Mouse (Mus musculus): ENCODE results near the gene Srebf2. TPM values are rescaled to one million over a fixed set of nuclear protein-coding genes. Genes with fewer than 3 reads are reported as not detected.

Srebf2 gene
- polyA plus RNA-seq, 1 experiment from 2014 or later = 216 TPM

GRCm38 (mm10) chr15:82167201-82168168 lies 20.5 kb downstream of the Srebf2 start:
- ATAC-seq (replicated peaks; ENCODE audit: low FRiP score) (no peak), DNase-seq (ENCODE audit: low spot score) (no peak)
- WGBS = 72% methylated on average over 23 of the region's 23 CpGs
- H3K4me2 ChIP-seq (ENCODE audit: low read depth, low read length, severe bottlenecking) = no peak overlapping the region
- H3K36me3 ChIP-seq (ENCODE audit: control insufficient read depth, insufficient read depth, low read length) = no peaks in the 10 kb centered on the region; the same call in 1 of the 2 replicates
- H3K27ac ChIP-seq (ENCODE audit: low read depth, low read length) = no peak overlapping the region
- no peaks in the 10 kb centered on the region for H3K9me3 ChIP-seq (ENCODE audit: control insufficient read depth, low read length)
- H3K4me3 ChIP-seq (ENCODE audit: low read depth, low read length) = no peak overlapping the region
- peaks cover 10% of the 10 kb centered on the region for H3K4me1 ChIP-seq (replicated peaks; ENCODE audit: control insufficient read depth, insufficient read depth, low read length)
- no peak overlapping the region for H3K9ac ChIP-seq (ENCODE audit: low read length)
- H3K27me3 ChIP-seq (ENCODE audit: control insufficient read depth, insufficient read depth, low read length) = no peaks in the 10 kb centered on the region

- H3K36me3 ChIP-seq (ENCODE audit: control insufficient read depth, insufficient read depth, low read length) = peaks cover 9% of the 10 kb centered on the region; the same call in 1 of the 2 replicates
- H3K9ac ChIP-seq (ENCODE audit: low read length) = no peak overlapping the region
- 78% methylated on average over 5 of the region's 5 CpGs for WGBS
- no peak overlapping the region for H3K4me2 ChIP-seq (ENCODE audit: low read depth, low read length, severe bottlenecking)
- no peak overlapping the region for H3K27ac ChIP-seq (ENCODE audit: low read depth, low read length)
- DNase-seq (ENCODE audit: low spot score) = no peak
- H3K9me3 ChIP-seq (ENCODE audit: control insufficient read depth, low read length) = no peaks in the 10 kb centered on the region
- H3K27me3 ChIP-seq (ENCODE audit: control insufficient read depth, insufficient read depth, low read length) = no peaks in the 10 kb centered on the region
- H3K4me3 ChIP-seq (ENCODE audit: low read depth, low read length) = no peak overlapping the region
- no peak for ATAC-seq (replicated peaks; ENCODE audit: low FRiP score)
- peaks cover 10% of the 10 kb centered on the region for H3K4me1 ChIP-seq (replicated peaks; ENCODE audit: control insufficient read depth, insufficient read depth, low read length)
Observed at GRCm38 (mm10) chr15:82169671-82170070, 22.7 kb downstream of the Srebf2 start.

- Histone ChIP-seq H3K9me3 (ENCODE audit: control insufficient read depth, low read length) (no peaks in the 10 kb centered on the region), H3K4me2 (ENCODE audit: low read depth, low read length, severe bottlenecking) (no peak overlapping the region), H3K36me3 (ENCODE audit: control insufficient read depth, insufficient read depth, low read length) (peaks cover 18% of the 10 kb centered on the region), H3K27me3 (ENCODE audit: control insufficient read depth, insufficient read depth, low read length) (no peaks in the 10 kb centered on the region), H3K4me3 (ENCODE audit: low read depth, low read length) (no peak overlapping the region), H3K27ac (ENCODE audit: low read depth, low read length) (no peak overlapping the region), H3K9ac (ENCODE audit: low read length) (no peak overlapping the region), H3K4me1 (replicated peaks; ENCODE audit: control insufficient read depth, insufficient read depth, low read length) (peaks cover 10% of the 10 kb centered on the region)
- ATAC-seq (replicated peaks; ENCODE audit: low FRiP score) (no peak), DNase-seq (ENCODE audit: low spot score) (no peak)
- WGBS = 89% methylated on average over 36 of the region's 36 CpGs
Observed at GRCm38 (mm10) chr15:82170437-82171377, 23.7 kb downstream of the Srebf2 start.

- no peak overlapping the region for H3K4me2 ChIP-seq (ENCODE audit: low read depth, low read length, severe bottlenecking)
- H3K9me3 ChIP-seq (ENCODE audit: control insufficient read depth, low read length) = no peaks in the 10 kb centered on the region
- ATAC-seq (replicated peaks; ENCODE audit: low FRiP score) = no peak
- DNase-seq (ENCODE audit: low spot score) = no peak
- WGBS = 88% methylated on average over 8 of the region's 8 CpGs
- no peaks in the 10 kb centered on the region for H3K4me1 ChIP-seq (replicated peaks; ENCODE audit: control insufficient read depth, insufficient read depth, low read length)
- H3K4me3 ChIP-seq (ENCODE audit: low read depth, low read length) = no peak overlapping the region
- no peak overlapping the region for H3K27ac ChIP-seq (ENCODE audit: low read depth, low read length)
- no peak overlapping the region for H3K9ac ChIP-seq (ENCODE audit: low read length)
- no peaks in the 10 kb centered on the region for H3K27me3 ChIP-seq (ENCODE audit: control insufficient read depth, insufficient read depth, low read length)
- H3K36me3 ChIP-seq (ENCODE audit: control insufficient read depth, insufficient read depth, low read length) = peaks cover 28% of the 10 kb centered on the region
Observed at GRCm38 (mm10) chr15:82172648-82173047, 25.7 kb downstream of the Srebf2 start.

- H3K36me3 ChIP-seq (ENCODE audit: control insufficient read depth, insufficient read depth, low read length) = peaks cover 44% of the 10 kb centered on the region
- no peak for ATAC-seq (replicated peaks; ENCODE audit: low FRiP score)
Observed at GRCm38 (mm10) chr15:82175091-82175490, 28.1 kb downstream of the Srebf2 start.

GRCm38 (mm10) chr15:82177743-82178290 lies 30.8 kb downstream of the Srebf2 start:
- Histone ChIP-seq H3K9ac (ENCODE audit: low read length) (no peak overlapping the region), H3K9me3 (ENCODE audit: control insufficient read depth, low read length) (peaks cover 8% of the 10 kb centered on the region; the same call in 1 of the 2 replicates), H3K4me1 (replicated peaks; ENCODE audit: control insufficient read depth, insufficient read depth, low read length) (no peaks in the 10 kb centered on the region), H3K36me3 (ENCODE audit: control insufficient read depth, insufficient read depth, low read length) (peaks cover 68% of the 10 kb centered on the region), H3K27me3 (ENCODE audit: control insufficient read depth, insufficient read depth, low read length) (no peaks in the 10 kb centered on the region), H3K4me3 (ENCODE audit: low read depth, low read length) (no peak overlapping the region), H3K4me2 (ENCODE audit: low read depth, low read length, severe bottlenecking) (no peak overlapping the region), H3K27ac (ENCODE audit: low read depth, low read length) (no peak overlapping the region)
- ATAC-seq (replicated peaks; ENCODE audit: low FRiP score) (no peak), DNase-seq (ENCODE audit: low spot score) (no peak)
- WGBS = 96% methylated on average over 7 of the region's 7 CpGs

More at GRCm38 (mm10) chr15:82175091-82175490, 28.1 kb downstream of the Srebf2 start:
- Histone ChIP-seq H3K9me3 (ENCODE audit: control insufficient read depth, low read length) (no peaks in the 10 kb centered on the region), H3K4me3 (ENCODE audit: low read depth, low read length) (no peak overlapping the region), H3K4me2 (ENCODE audit: low read depth, low read length, severe bottlenecking) (no peak overlapping the region), H3K27ac (ENCODE audit: low read depth, low read length) (no peak overlapping the region), H3K4me1 (replicated peaks; ENCODE audit: control insufficient read depth, insufficient read depth, low read length) (no peaks in the 10 kb centered on the region), H3K9ac (ENCODE audit: low read length) (no peak overlapping the region), H3K27me3 (ENCODE audit: control insufficient read depth, insufficient read depth, low read length) (no peaks in the 10 kb centered on the region)
- 94% methylated on average over 9 of the region's 9 CpGs for WGBS
- DNase-seq (ENCODE audit: low spot score) = no peak

GRCm38 (mm10) chr15:82181131-82181530 lies 34.1 kb downstream of the Srebf2 start:
- Histone ChIP-seq H3K36me3 (ENCODE audit: control insufficient read depth, insufficient read depth, low read length) (peaks cover 67% of the 10 kb centered on the region), H3K4me1 (replicated peaks; ENCODE audit: control insufficient read depth, insufficient read depth, low read length) (no peaks in the 10 kb centered on the region), H3K9ac (ENCODE audit: low read length) (no peak overlapping the region), H3K27ac (ENCODE audit: low read depth, low read length) (no peak overlapping the region), H3K27me3 (ENCODE audit: control insufficient read depth, insufficient read depth, low read length) (no peaks in the 10 kb centered on the region), H3K4me2 (ENCODE audit: low read depth, low read length, severe bottlenecking) (no peak overlapping the region), H3K4me3 (ENCODE audit: low read depth, low read length) (no peak overlapping the region), H3K9me3 (ENCODE audit: control insufficient read depth, low read length) (peaks cover 8% of the 10 kb centered on the region; the same call in 1 of the 2 replicates)
- no peak for ATAC-seq (replicated peaks; ENCODE audit: low FRiP score)
- 98% methylated on average over 5 of the region's 5 CpGs for WGBS
- DNase-seq (ENCODE audit: low spot score) = no peak

- Histone ChIP-seq H3K4me2 (ENCODE audit: low read depth, low read length, severe bottlenecking) (no peak overlapping the region), H3K9me3 (ENCODE audit: control insufficient read depth, low read length) (peaks cover 8% of the 10 kb centered on the region; the same call in 1 of the 2 replicates), H3K4me3 (ENCODE audit: low read depth, low read length) (no peak overlapping the region), H3K27ac (ENCODE audit: low read depth, low read length) (no peak overlapping the region), H3K9ac (ENCODE audit: low read length) (no peak overlapping the region), H3K4me1 (replicated peaks; ENCODE audit: control insufficient read depth, insufficient read depth, low read length) (no peaks in the 10 kb centered on the region), H3K36me3 (ENCODE audit: control insufficient read depth, insufficient read depth, low read length) (peaks cover 70% of the 10 kb centered on the region), H3K27me3 (ENCODE audit: control insufficient read depth, insufficient read depth, low read length) (no peaks in the 10 kb centered on the region)
- WGBS = over 99% methylated on average over 4 of the region's 4 CpGs
- no peak for ATAC-seq (replicated peaks; ENCODE audit: low FRiP score)
- DNase-seq (ENCODE audit: low spot score) = no peak
Observed at GRCm38 (mm10) chr15:82182311-82182710, 35.3 kb downstream of the Srebf2 start.

All from forebrain, embryonic 11.5 days (tissue).